Mouse (Mus musculus): Measurements from ENCODE around the gene Fli1. TPM values are rescaled to one million over a fixed set of nuclear protein-coding genes. Genes with fewer than 3 reads are reported as not detected.

Gene Fli1
- polyA plus RNA-seq, 1 experiment from 2014 or later, result 21.6 TPM

DNA sequence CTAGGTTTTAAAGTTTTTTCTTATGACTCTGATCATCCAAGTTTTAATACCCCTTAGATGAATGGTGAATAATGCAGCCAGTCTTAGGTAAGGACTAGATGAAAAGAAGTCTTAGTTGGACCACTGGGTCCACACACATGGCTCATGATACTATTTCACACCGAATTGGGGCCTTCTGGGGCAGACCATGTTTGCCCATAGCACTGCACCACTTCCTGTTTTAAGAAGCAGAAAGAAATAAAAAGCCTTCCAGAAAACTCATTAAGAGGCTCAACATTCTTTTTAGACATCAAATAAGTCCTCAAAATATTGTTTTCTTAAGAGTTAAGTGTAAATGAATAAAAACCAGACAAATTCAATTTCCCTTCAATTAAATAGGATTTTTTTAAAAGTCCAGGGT, 11.7 kb downstream of the Fli1 start:
- Histone ChIP-seq H3K36me3 (ENCODE audit: insufficient read depth, low read length) (no peaks in the 10 kb centered on the region), H3K9ac (ENCODE audit: low read depth, low read length) (no peak overlapping the region), H3K27me3 (ENCODE audit: insufficient read depth, low read length) (no peaks in the 10 kb centered on the region), H3K27ac (no peak overlapping the region), H3K9me3 (replicated peaks; ENCODE audit: low read length) (no peaks in the 10 kb centered on the region), H3K4me2 (ENCODE audit: low read length) (no peak overlapping the region), H3K4me1 (replicated peaks; ENCODE audit: insufficient read depth, low read length) (no peaks in the 10 kb centered on the region), H3K4me3 (replicated peaks; ENCODE audit: low read depth, low read length) (no peak overlapping the region)
- TF ChIP-seq CTCF (IDR thresholded peaks at IDR 0.05; ENCODE audit: low read depth), result no peak
- WGBS, result 59% methylated on average over 1 of the region's 1 CpGs
- no peak for DNase-seq (ENCODE audit: low spot score)
- no peak for ATAC-seq (replicated peaks; ENCODE audit: low FRiP score, low read depth)

DNA sequence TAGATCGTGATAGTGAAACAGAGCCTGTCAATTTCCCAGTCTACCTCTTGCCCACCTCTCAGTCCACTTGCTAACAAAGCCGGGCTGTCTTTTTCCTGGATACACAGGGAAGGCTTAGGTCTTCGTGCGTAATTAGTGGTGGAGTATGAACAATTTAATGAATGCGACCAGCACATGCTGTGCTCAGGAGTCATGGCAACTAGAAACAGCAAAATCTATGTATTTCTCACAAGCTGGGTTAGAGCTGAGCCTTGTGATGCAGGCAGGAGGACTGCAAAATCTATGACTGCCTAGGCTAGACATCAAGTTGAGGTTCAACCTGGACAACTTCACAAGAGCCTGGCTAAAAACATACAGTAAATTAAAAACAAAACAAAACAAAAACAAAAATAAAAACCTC, 12.5 kb downstream of the Fli1 start:
- DNase-seq (ENCODE audit: low spot score) (no peak), ATAC-seq (replicated peaks; ENCODE audit: low FRiP score, low read depth) (no peak)
- Histone ChIP-seq H3K9ac (ENCODE audit: low read depth, low read length) (no peak overlapping the region), H3K27me3 (ENCODE audit: insufficient read depth, low read length) (no peaks in the 10 kb centered on the region), H3K9me3 (replicated peaks; ENCODE audit: low read length) (no peaks in the 10 kb centered on the region), H3K4me3 (replicated peaks; ENCODE audit: low read depth, low read length) (no peak overlapping the region), H3K27ac (peak overlapping the region; percentile 15; the same call in 1 of the 2 replicates), H3K4me2 (ENCODE audit: low read length) (no peak overlapping the region), H3K4me1 (replicated peaks; ENCODE audit: insufficient read depth, low read length) (no peaks in the 10 kb centered on the region), H3K36me3 (ENCODE audit: insufficient read depth, low read length) (no peaks in the 10 kb centered on the region)
- WGBS, result 78% methylated on average over 5 of the region's 5 CpGs
- TF ChIP-seq CTCF (IDR thresholded peaks at IDR 0.05; ENCODE audit: low read depth), result no peak

DNA sequence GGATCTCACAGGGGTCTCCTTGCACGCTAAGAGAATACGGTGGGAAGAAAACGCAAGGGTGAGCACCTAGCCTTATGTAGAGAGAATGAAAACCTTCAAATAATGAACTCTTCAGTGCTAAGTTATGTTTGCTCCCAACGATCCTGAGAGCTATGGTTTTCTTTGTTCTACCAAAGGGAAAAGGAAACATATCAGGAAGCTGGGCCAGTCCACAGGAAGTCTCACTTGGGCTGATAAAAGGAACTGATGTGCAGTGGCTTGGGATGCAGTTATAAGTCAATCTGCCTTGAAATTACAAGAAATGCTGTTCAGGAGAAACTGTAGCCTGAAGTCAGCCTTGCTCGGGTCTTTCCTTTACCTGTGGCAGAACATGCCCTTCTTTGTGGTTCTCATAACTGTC, 13.1 kb downstream of the Fli1 start:
- ATAC-seq (replicated peaks; ENCODE audit: low FRiP score, low read depth) (no peak), DNase-seq (ENCODE audit: low spot score) (peak; percentile 65)
- H3K9me3 ChIP-seq (replicated peaks; ENCODE audit: low read length), result no peaks in the 10 kb centered on the region
- 77% methylated on average over 5 of the region's 5 CpGs for WGBS
- H3K4me1 ChIP-seq (replicated peaks; ENCODE audit: insufficient read depth, low read length), result no peaks in the 10 kb centered on the region
- no peak for TF ChIP-seq CTCF (IDR thresholded peaks at IDR 0.05; ENCODE audit: low read depth)
- H3K36me3 ChIP-seq (ENCODE audit: insufficient read depth, low read length), result no peaks in the 10 kb centered on the region
- H3K4me3 ChIP-seq (replicated peaks; ENCODE audit: low read depth, low read length), result no peak overlapping the region
- no peaks in the 10 kb centered on the region for H3K27me3 ChIP-seq (ENCODE audit: insufficient read depth, low read length)
- no peak overlapping the region for H3K4me2 ChIP-seq (ENCODE audit: low read length)
- 0 out of 2 replicates have a peak overlapping the region, but pooled peaks have one; percentile 37 for H3K27ac ChIP-seq
- no peak overlapping the region for H3K9ac ChIP-seq (ENCODE audit: low read depth, low read length)

DNA sequence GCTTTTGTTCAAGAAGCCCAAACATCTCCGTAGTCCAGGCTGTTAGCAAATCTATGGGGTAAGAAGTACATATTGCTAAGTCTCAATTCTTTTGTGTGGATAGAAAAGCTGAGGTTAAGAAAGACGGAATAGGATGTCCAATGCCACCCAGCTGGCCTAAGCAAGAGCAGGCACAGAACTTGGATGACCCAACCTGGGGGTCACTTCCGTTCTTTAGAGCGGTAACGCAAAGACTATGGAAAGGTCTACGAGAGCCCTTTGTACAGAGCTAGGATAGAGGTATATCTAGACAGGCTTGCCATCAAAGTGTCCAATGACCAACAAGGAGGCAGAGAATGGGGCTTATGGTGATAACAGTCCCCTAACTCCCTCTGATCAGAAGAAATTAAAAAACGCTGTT, 15.3 kb downstream of the Fli1 start:
- Histone ChIP-seq H3K4me1 (replicated peaks; ENCODE audit: insufficient read depth, low read length) (0 out of 2 replicates have a peak, but pooled peaks cover under 1% of the 10 kb centered on the region), H3K36me3 (ENCODE audit: insufficient read depth, low read length) (no peaks in the 10 kb centered on the region), H3K4me2 (ENCODE audit: low read length) (no peak overlapping the region), H3K27ac (no peak overlapping the region), H3K9ac (ENCODE audit: low read depth, low read length) (no peak overlapping the region), H3K9me3 (replicated peaks; ENCODE audit: low read length) (no peaks in the 10 kb centered on the region), H3K27me3 (ENCODE audit: insufficient read depth, low read length) (no peaks in the 10 kb centered on the region), H3K4me3 (replicated peaks; ENCODE audit: low read depth, low read length) (no peak overlapping the region)
- TF ChIP-seq CTCF (IDR thresholded peaks at IDR 0.05; ENCODE audit: low read depth), result no peak
- DNase-seq (ENCODE audit: low spot score) (no peak), ATAC-seq (replicated peaks; ENCODE audit: low FRiP score, low read depth) (no peak)
- 82% methylated on average over 7 of the region's 7 CpGs for WGBS

DNA sequence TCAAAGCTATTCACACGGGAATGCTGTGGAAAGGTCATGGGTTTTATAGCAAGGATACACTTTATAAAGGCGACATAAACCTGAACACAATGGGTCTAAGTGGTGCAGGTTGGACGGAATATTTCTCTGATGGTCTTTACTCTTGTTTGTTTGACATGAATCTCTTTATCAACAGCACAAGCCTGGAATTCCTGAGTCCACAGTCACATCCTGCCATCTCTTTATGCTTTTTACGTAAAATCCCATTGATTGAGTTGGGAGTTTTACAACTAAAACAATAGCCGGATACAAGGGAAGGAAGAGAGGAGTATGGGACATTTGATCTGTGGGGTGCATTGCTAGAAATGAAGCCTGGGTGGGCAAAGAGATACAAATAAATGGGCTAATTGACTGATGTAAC, 16.9 kb downstream of the Fli1 start:
- 64% methylated on average over 5 of the region's 5 CpGs for WGBS
- Histone ChIP-seq H3K27me3 (ENCODE audit: insufficient read depth, low read length) (no peaks in the 10 kb centered on the region), H3K9me3 (replicated peaks; ENCODE audit: low read length) (no peaks in the 10 kb centered on the region), H3K27ac (peak overlapping the region; percentile 13; the same call in 1 of the 2 replicates), H3K4me2 (ENCODE audit: low read length) (no peak overlapping the region), H3K36me3 (ENCODE audit: insufficient read depth, low read length) (no peaks in the 10 kb centered on the region), H3K9ac (ENCODE audit: low read depth, low read length) (no peak overlapping the region), H3K4me1 (replicated peaks; ENCODE audit: insufficient read depth, low read length) (0 out of 2 replicates have a peak, but pooled peaks cover 10% of the 10 kb centered on the region), H3K4me3 (replicated peaks; ENCODE audit: low read depth, low read length) (no peak overlapping the region)
- TF ChIP-seq CTCF (IDR thresholded peaks at IDR 0.05; ENCODE audit: low read depth), result no peak
- DNase-seq (ENCODE audit: low spot score) (peak; percentile 55), ATAC-seq (replicated peaks; ENCODE audit: low FRiP score, low read depth) (no peak)

DNA sequence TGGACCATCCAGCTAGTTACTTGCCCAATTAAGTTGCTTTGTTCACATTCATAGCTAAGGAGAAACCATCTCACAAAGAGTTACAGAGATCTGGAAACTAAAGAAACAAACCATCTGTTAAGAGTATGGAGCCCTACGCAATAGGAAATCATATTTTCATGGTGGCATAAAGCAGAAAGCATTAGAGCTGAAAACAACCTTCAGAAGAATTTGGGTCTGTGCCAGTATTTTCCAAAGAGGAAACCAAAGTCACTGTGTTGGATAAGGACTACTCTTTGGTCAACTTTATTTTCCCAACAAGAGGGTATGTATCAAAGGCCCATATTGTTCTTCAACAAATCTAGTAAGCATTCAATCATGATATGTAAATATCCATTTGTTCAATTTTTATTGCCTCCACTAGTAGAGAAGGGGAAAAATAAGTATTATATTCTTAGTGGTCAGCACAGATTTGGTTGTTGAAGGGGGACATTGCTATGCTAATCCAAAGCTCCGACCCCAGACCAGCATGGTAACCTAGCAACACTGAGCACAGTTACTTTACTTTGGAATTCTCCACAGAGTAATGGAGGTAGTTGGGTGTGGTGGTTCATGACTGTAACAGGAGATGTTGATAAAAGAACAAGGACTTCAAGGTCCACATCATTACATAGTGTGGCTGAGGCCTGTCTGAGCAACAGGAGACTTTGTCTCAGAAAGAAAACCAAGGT, 20.0 kb downstream of the Fli1 start:
- H3K4me1 ChIP-seq (replicated peaks; ENCODE audit: insufficient read depth, low read length), result 0 out of 2 replicates have a peak, but pooled peaks cover 10% of the 10 kb centered on the region
- H3K4me2 ChIP-seq (ENCODE audit: low read length), result no peak overlapping the region
- no peaks in the 10 kb centered on the region for H3K36me3 ChIP-seq (ENCODE audit: insufficient read depth, low read length)
- DNase-seq (ENCODE audit: low spot score) (peak; percentile 25), ATAC-seq (replicated peaks; ENCODE audit: low FRiP score, low read depth) (no peak)
- WGBS, result 65% methylated on average over 2 of the region's 2 CpGs
- no peaks in the 10 kb centered on the region for H3K27me3 ChIP-seq (ENCODE audit: insufficient read depth, low read length)
- no peaks in the 10 kb centered on the region for H3K9me3 ChIP-seq (replicated peaks; ENCODE audit: low read length)
- TF ChIP-seq CTCF (IDR thresholded peaks at IDR 0.05; ENCODE audit: low read depth), result no peak
- H3K27ac ChIP-seq, result no peak overlapping the region
- no peak overlapping the region for H3K9ac ChIP-seq (ENCODE audit: low read depth, low read length)
- no peak overlapping the region for H3K4me3 ChIP-seq (replicated peaks; ENCODE audit: low read depth, low read length)
